Mouse (Mus musculus): ENCODE results near the gene Grwd1. TPM values are rescaled to one million over a fixed set of nuclear protein-coding genes. Genes with fewer than 3 reads are reported as not detected.

Gene Grwd1
- polyA plus RNA-seq, 1 experiment from 2014 or later = 37.6 TPM

DNA sequence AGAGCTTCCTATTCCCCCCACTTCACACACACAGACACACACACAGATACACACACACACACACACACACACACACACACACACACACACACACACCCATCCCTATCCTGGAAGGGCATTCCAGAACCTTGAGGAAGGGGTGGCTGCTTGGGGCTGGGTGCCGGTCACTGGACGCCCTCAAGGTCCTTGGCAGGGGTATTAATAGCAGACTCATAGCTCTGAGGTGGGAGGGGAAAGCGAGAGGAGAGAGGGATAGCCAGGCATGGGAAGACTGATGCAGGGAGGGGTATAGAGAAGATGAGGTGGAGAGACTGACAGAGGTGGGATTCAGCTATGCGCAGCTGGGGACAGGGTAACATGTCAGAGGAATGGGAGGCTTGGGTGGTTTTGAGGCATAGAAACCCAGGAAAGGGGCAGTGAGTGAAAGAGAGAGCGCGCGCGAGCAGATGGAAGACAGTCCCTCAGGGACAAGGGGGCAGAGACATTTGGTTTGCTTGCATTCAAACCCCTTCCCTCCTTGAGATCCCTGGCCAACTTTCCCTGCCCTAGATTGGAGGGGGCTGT is 38.4 kb upstream of the Grwd1 start:
- peak overlapping the region; percentile 78 for H3K4me2 ChIP-seq (replicated peaks)
- ATAC-seq (ENCODE audit: low FRiP score) = no peak

DNA sequence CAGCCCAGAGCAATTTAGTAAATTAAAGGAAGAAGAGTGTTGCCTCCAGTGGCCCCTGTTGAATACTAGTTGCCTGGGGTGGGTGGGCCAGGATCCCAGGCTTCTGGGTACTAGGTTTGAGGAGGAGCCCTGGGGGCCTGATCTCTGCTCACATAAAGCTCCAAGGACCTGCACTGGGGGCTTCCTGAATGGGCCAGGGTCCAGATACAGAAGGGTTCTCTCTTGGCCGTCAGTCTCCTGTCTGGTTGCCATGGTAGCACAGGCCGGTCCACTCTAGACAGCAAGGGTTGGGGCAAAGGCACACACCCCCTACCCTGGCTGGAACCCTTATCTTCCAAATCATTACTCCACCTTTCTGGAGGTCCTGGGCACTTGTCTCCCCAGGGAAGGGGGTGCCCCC is 37.1 kb upstream of the Grwd1 start:
- H3K9ac ChIP-seq = peak overlapping the region; percentile 83; the same call in 1 of the 2 replicates
- peaks cover 10% of the 10 kb centered on the region; the same call in 1 of the 2 replicates for H3K27me3 ChIP-seq (ENCODE audit: control insufficient read depth, insufficient read depth, low read length)
- no peak for ATAC-seq (ENCODE audit: low FRiP score)
- no peak for DNase-seq (ENCODE audit: low spot score)
- H3K36me3 ChIP-seq (replicated peaks; ENCODE audit: control insufficient read depth, insufficient read depth) = no peaks in the 10 kb centered on the region
- no peak overlapping the region for H3K27ac ChIP-seq
- H3K4me2 ChIP-seq (replicated peaks) = peak overlapping the region; percentile 78
- peak overlapping the region; percentile 4 for H3K4me3 ChIP-seq (replicated peaks; ENCODE audit: low read length)
- no peaks in the 10 kb centered on the region for H3K9me3 ChIP-seq (ENCODE audit: control insufficient read depth, low read length)
- peaks cover 34% of the 10 kb centered on the region; the same call in 1 of the 2 replicates for H3K4me1 ChIP-seq (replicated peaks; ENCODE audit: control insufficient read depth, insufficient read depth, low read length)
- WGBS = 7% methylated on average over 2 of the region's 2 CpGs

More for the DNA sequence above, 38.4 kb upstream of the Grwd1 start:
- 0 out of 2 replicates have a peak, but pooled peaks cover 2% of the 10 kb centered on the region for H3K36me3 ChIP-seq (replicated peaks; ENCODE audit: control insufficient read depth, insufficient read depth)
- H3K9me3 ChIP-seq (ENCODE audit: control insufficient read depth, low read length) = no peaks in the 10 kb centered on the region
- H3K27me3 ChIP-seq (ENCODE audit: control insufficient read depth, insufficient read depth, low read length) = peaks cover 10% of the 10 kb centered on the region; the same call in 1 of the 2 replicates
- peaks cover 42% of the 10 kb centered on the region for H3K4me1 ChIP-seq (replicated peaks; ENCODE audit: control insufficient read depth, insufficient read depth, low read length)
- H3K9ac ChIP-seq = peak overlapping the region; percentile 77
- peak overlapping the region; percentile 52; the same call in 1 of the 2 replicates for H3K27ac ChIP-seq
- peak overlapping the region; percentile 43 for H3K4me3 ChIP-seq (replicated peaks; ENCODE audit: low read length)
- no peak for DNase-seq (ENCODE audit: low spot score)
- 16% methylated on average over 8 of the region's 8 CpGs for whole genome bisulfite sequencing

DNA sequence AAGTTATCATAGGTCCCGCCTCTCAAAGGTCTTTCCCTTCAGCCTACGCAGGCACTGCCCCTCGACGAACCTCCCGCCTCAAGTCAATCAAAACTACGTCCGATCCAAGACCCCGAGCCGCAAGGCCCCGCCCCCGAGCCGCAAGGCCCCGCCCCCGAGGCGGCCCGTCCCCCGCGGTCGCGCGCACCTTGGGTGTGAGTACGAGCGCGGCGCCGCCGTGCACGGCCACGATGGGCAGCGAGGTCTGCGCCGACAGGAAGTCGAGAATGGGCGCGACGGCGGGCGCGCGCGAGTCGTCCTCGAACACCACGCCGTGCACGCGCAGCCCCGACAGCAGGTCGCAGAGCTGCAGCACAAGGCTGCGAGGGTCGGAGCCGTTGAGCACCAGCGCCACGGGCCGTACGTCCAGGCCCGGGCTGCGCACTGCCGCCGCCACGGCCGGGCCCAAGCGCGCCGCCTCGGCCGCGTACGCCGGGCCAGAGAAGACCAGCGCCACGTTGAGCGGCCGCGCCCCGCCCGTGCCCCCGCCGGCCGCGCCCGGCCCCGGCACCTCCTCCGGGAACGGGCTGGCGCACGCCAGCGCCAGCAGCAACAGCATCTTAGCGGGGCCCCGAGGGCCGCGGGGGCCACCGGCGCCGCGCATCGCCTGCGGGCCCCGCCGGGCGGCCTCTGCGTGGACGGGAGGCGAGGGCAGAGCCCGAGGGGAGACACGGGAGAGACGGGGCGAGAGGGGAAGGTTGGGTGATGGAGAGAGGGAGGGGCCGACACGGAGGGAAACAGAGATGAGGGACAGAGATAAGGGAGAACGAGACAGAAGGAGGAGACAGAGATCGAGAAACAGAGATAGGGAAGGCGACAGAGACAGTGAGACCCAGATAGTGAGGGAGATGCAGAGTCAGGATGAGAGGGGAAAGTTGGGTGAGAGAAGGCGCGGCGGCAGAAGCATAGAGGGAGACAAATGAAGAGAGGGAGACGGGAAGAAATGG is 35.5 kb upstream of the Grwd1 start:
- H3K27ac ChIP-seq = peak overlapping the region; percentile 40
- peak overlapping the region; percentile 78 for H3K4me2 ChIP-seq (replicated peaks)
- DNase-seq (ENCODE audit: low spot score) (peak; percentile 92), ATAC-seq (ENCODE audit: low FRiP score) (peak; percentile 58)
- peaks cover 10% of the 10 kb centered on the region; the same call in 1 of the 2 replicates for H3K27me3 ChIP-seq (ENCODE audit: control insufficient read depth, insufficient read depth, low read length)
- peaks cover 34% of the 10 kb centered on the region; the same call in 1 of the 2 replicates for H3K4me1 ChIP-seq (replicated peaks; ENCODE audit: control insufficient read depth, insufficient read depth, low read length)
- H3K9me3 ChIP-seq (ENCODE audit: control insufficient read depth, low read length) = no peaks in the 10 kb centered on the region
- 1% methylated on average over 109 of the region's 117 CpGs for WGBS
- peak overlapping the region; percentile 83 for H3K9ac ChIP-seq
- no peaks in the 10 kb centered on the region for H3K36me3 ChIP-seq (replicated peaks; ENCODE audit: control insufficient read depth, insufficient read depth)
- H3K4me3 ChIP-seq (replicated peaks; ENCODE audit: low read length) = peak overlapping the region; percentile 63

DNA sequence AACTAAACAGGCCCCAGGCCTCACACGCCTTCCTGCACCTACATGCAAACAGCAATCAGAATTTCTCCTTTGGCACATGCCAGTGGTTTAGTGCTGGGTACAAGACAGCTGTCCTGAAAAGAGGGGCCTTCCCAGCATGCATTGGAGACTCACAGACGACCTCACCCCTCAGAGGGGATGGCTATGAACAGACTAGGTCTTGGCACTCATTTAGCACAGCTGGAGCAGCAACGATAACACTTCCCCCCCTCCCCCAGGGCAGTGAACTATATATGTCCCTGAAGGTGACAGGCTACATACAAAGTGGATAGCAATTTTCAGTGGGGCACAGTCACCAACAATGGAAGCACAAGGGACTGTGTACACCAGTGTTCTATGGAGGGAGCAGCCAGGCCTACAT is 33.7 kb upstream of the Grwd1 start:
- no peaks in the 10 kb centered on the region for H3K9me3 ChIP-seq (ENCODE audit: control insufficient read depth, low read length)
- peaks cover 23% of the 10 kb centered on the region; the same call in 1 of the 2 replicates for H3K4me1 ChIP-seq (replicated peaks; ENCODE audit: control insufficient read depth, insufficient read depth, low read length)
- H3K4me2 ChIP-seq (replicated peaks) = no peak overlapping the region
- H3K27me3 ChIP-seq (ENCODE audit: control insufficient read depth, insufficient read depth, low read length) = peaks cover 19% of the 10 kb centered on the region
- H3K27ac ChIP-seq = no peak overlapping the region
- WGBS = 67% methylated on average over 3 of the region's 3 CpGs
- no peaks in the 10 kb centered on the region for H3K36me3 ChIP-seq (replicated peaks; ENCODE audit: control insufficient read depth, insufficient read depth)
- ATAC-seq (ENCODE audit: low FRiP score) (no peak), DNase-seq (ENCODE audit: low spot score) (no peak)
- no peak overlapping the region for H3K4me3 ChIP-seq (replicated peaks; ENCODE audit: low read length)
- H3K9ac ChIP-seq = no peak overlapping the region

DNA sequence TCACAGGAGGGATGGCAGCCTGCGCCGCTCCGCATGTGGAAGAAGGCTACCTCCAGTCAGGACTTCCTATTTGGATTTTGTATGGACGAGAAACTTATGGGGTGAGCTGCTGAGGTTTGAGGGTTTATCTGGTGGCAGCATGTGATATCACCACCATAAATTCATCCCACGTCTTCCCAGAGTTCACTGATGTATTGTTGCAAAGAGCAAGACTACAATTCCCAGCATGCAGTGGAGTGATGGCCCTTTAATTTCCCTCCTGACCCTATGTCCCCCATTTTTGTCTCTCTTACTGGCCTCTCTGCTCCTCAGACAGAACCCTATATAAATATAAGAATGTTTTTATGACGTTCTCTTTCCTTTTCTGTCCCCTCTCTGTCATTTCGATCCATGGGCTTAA is 32.1 kb upstream of the Grwd1 start:
- Histone ChIP-seq H3K27ac (no peak overlapping the region), H3K27me3 (ENCODE audit: control insufficient read depth, insufficient read depth, low read length) (peaks cover 30% of the 10 kb centered on the region), H3K9me3 (ENCODE audit: control insufficient read depth, low read length) (no peaks in the 10 kb centered on the region), H3K4me1 (replicated peaks; ENCODE audit: control insufficient read depth, insufficient read depth, low read length) (peaks cover 6% of the 10 kb centered on the region; the same call in 1 of the 2 replicates), H3K4me3 (replicated peaks; ENCODE audit: low read length) (no peak overlapping the region), H3K36me3 (replicated peaks; ENCODE audit: control insufficient read depth, insufficient read depth) (no peaks in the 10 kb centered on the region), H3K4me2 (replicated peaks) (no peak overlapping the region), H3K9ac (no peak overlapping the region)
- no peak for DNase-seq (ENCODE audit: low spot score)
- 84% methylated on average over 7 of the region's 7 CpGs for WGBS
- ATAC-seq (ENCODE audit: low FRiP score) = no peak

DNA sequence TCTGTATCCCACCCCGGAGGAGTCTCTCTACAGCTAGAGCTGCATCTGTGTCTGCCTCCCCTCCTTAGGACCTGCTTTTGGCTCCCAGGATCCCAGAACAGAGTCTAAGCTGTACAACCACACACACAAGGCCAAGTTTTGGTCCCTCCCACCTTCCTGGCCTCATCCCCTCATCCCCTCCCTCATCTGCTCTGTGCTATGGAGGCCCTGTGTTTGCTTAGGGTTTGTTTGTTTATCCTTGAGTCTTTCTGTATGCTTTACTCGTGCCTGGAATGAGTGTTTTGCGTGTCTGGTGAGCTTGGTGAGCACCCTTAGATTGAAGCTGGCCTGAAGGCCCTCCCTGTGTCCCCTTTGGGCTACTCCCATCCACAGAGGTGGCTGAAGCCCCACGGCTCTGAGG is 28.3 kb upstream of the Grwd1 start:
- no peak for ATAC-seq (ENCODE audit: low FRiP score)
- Histone ChIP-seq H3K36me3 (replicated peaks; ENCODE audit: control insufficient read depth, insufficient read depth) (no peaks in the 10 kb centered on the region), H3K4me2 (replicated peaks) (no peak overlapping the region), H3K9ac (no peak overlapping the region), H3K9me3 (ENCODE audit: control insufficient read depth, low read length) (no peaks in the 10 kb centered on the region), H3K4me3 (replicated peaks; ENCODE audit: low read length) (no peak overlapping the region), H3K27ac (no peak overlapping the region), H3K4me1 (replicated peaks; ENCODE audit: control insufficient read depth, insufficient read depth, low read length) (0 out of 2 replicates have a peak, but pooled peaks cover 5% of the 10 kb centered on the region), H3K27me3 (ENCODE audit: control insufficient read depth, insufficient read depth, low read length) (peaks cover 37% of the 10 kb centered on the region)
- DNase-seq (ENCODE audit: low spot score) = no peak
- 70% methylated on average over 4 of the region's 4 CpGs for WGBS

DNA sequence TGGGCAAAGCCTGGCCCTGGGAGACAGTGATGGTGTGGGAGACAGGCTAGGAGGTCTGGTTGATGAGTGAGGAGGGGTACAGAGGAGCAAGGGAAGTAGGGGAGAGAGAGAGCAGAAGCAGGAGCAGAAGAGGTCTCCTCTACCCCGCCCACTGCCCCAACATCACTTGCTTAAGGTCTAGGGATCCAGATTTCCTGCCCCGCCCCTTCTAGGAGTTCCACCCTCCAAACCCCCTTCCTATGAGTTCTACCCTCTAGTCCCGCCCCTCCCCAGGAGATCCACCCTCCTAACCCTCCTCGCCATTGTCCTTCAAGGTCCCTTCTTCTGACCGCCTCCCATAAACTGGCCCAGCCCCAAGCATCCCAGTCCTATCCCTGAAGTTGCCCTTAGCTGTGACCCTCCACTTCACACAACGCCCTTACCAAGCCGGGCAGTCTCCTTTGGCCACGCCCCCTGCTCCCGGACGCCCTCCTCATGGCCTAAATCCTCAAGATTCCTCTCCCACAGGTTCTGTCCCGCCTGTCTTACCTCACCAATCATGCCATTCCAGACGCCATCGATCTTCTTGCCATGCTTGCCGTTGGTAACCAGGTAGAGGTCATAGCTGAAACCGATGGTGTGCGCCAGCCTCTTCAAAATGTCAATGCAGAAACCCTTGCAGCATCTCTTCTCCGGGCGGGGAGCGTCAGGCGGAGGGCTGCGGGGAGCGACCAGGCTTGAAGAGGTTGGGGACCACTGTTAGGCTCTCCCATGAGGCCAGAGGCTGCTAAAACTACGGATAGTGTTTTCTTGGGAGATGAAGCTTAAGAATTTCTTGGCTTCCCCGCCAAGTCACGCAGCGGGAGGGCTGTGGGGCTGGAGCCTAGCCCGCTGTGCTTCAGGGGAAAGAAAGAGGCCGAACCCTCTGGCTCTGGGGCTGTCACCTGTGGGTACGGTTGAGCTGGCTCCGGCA is 26.5 kb upstream of the Grwd1 start:
- ATAC-seq (ENCODE audit: low FRiP score) (peak; percentile 33; the same call in 1 of the 2 replicates), DNase-seq (ENCODE audit: low spot score) (no peak)
- Histone ChIP-seq H3K4me1 (replicated peaks; ENCODE audit: control insufficient read depth, insufficient read depth, low read length) (0 out of 2 replicates have a peak, but pooled peaks cover 5% of the 10 kb centered on the region), H3K27ac (no peak overlapping the region), H3K27me3 (ENCODE audit: control insufficient read depth, insufficient read depth, low read length) (peaks cover 37% of the 10 kb centered on the region), H3K9me3 (ENCODE audit: control insufficient read depth, low read length) (no peaks in the 10 kb centered on the region), H3K4me3 (replicated peaks; ENCODE audit: low read length) (peak overlapping the region; percentile 19), H3K36me3 (replicated peaks; ENCODE audit: control insufficient read depth, insufficient read depth) (no peaks in the 10 kb centered on the region), H3K4me2 (replicated peaks) (peak overlapping the region; percentile 41), H3K9ac (0 out of 2 replicates have a peak overlapping the region, but pooled peaks have one; percentile 18)
- WGBS = 5% methylated on average over 29 of the region's 30 CpGs

DNA sequence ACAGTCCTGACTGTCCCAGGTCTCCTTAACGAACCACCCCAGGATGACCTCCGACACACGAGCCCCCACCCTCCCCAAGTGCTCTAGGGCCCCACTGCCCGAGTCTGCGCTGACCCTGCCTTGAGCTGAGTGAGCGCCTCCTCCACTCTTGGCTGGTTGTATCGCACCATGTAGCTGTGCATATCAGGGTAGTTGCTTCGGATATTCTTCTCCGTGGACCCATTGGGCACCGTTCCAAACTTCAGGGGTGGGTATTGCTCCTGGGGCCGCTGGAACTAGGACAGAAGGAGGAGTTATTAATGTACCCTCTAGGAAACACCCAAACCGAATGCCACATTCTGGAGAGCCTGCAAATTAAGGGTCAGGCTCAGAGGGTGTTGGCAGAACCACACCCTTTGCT is 22.3 kb upstream of the Grwd1 start:
- ATAC-seq (ENCODE audit: low FRiP score) = no peak
- no peak for DNase-seq (ENCODE audit: low spot score)
- H3K4me2 ChIP-seq (replicated peaks) = no peak overlapping the region
- WGBS = 88% methylated on average over 12 of the region's 12 CpGs
- no peaks in the 10 kb centered on the region for H3K36me3 ChIP-seq (replicated peaks; ENCODE audit: control insufficient read depth, insufficient read depth)
- peaks cover 19% of the 10 kb centered on the region for H3K27me3 ChIP-seq (ENCODE audit: control insufficient read depth, insufficient read depth, low read length)
- 0 out of 2 replicates have a peak, but pooled peaks cover 5% of the 10 kb centered on the region for H3K4me1 ChIP-seq (replicated peaks; ENCODE audit: control insufficient read depth, insufficient read depth, low read length)
- H3K9me3 ChIP-seq (ENCODE audit: control insufficient read depth, low read length) = no peaks in the 10 kb centered on the region
- no peak overlapping the region for H3K9ac ChIP-seq
- no peak overlapping the region for H3K27ac ChIP-seq
- no peak overlapping the region for H3K4me3 ChIP-seq (replicated peaks; ENCODE audit: low read length)

Data from hindbrain, embryonic 14.5 days (tissue).